Mouse (Mus musculus): ENCODE results near the gene Rufy1. TPM values are rescaled to one million over a fixed set of nuclear protein-coding genes. Genes with fewer than 3 reads are reported as not detected.
A peak's percentile ranks its signal among the peaks of the same experiment; 100 is the strongest.

Rufy1 gene
- polyA plus RNA-seq, 1 experiment from 2014 or later: 19.9 TPM

GRCm38 (mm10) chr11:50389616-50390015 is 41.3 kb downstream of the Rufy1 start:
- Histone ChIP-seq H3K9me3 (no peaks in the 10 kb centered on the region), H3K4me3 (replicated peaks) (no peak overlapping the region), H3K4me2 (replicated peaks) (no peak overlapping the region), H3K27me3 (replicated peaks) (no peaks in the 10 kb centered on the region), H3K4me1 (replicated peaks) (no peaks in the 10 kb centered on the region), H3K9ac (no peak overlapping the region), H3K27ac (no peak overlapping the region), H3K36me3 (peaks cover 11% of the 10 kb centered on the region)
- 0 out of 2 replicates have a peak, but pooled peaks have one; percentile 19 for ATAC-seq
- 68% methylated on average over 5 of the region's 5 CpGs for WGBS

- Histone ChIP-seq H3K27me3 (replicated peaks) (no peaks in the 10 kb centered on the region), H3K9ac (no peak overlapping the region), H3K4me2 (replicated peaks) (no peak overlapping the region), H3K4me1 (replicated peaks) (no peaks in the 10 kb centered on the region), H3K4me3 (replicated peaks) (no peak overlapping the region), H3K9me3 (no peaks in the 10 kb centered on the region), H3K36me3 (peaks cover 14% of the 10 kb centered on the region), H3K27ac (no peak overlapping the region)
- no peak for ATAC-seq
- WGBS: 71% methylated on average over 3 of the region's 3 CpGs
These were observed 41.9 kb downstream of the Rufy1 start for GRCm38 (mm10) chr11:50389011-50389410.

- no peaks in the 10 kb centered on the region for H3K27me3 ChIP-seq (replicated peaks)
- WGBS: 92% methylated on average over 3 of the region's 3 CpGs
- ATAC-seq: no peak
- no peak overlapping the region for H3K9ac ChIP-seq
- no peaks in the 10 kb centered on the region for H3K4me1 ChIP-seq (replicated peaks)
- H3K4me2 ChIP-seq (replicated peaks): no peak overlapping the region
- H3K27ac ChIP-seq: no peak overlapping the region
- no peaks in the 10 kb centered on the region for H3K9me3 ChIP-seq
- no peak overlapping the region for H3K4me3 ChIP-seq (replicated peaks)
- H3K36me3 ChIP-seq: peaks cover 14% of the 10 kb centered on the region
These were observed 42.6 kb downstream of the Rufy1 start for GRCm38 (mm10) chr11:50388217-50388929.

DNA sequence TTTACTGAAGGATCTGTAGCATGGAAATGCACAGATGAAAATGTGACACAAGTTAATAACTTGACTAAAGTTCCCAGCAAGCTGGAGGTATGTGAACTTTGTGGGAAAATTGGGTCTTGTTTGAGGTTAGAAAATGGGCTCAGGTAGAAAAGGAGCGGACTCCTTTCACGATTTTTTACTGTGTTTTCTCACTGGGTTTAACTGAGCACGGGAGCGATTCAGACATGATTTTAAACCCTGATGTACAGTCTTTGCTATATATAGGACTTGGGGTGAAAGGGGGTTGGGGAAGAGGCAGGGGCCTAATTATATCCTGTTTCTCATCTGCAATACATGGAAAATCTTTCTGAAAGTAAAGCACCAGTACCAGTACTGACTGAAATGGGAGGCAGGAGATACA is 43.2 kb downstream of the Rufy1 start:
- no peaks in the 10 kb centered on the region for H3K9me3 ChIP-seq
- H3K36me3 ChIP-seq: peaks cover 14% of the 10 kb centered on the region
- H3K4me1 ChIP-seq (replicated peaks): no peaks in the 10 kb centered on the region
- no peak overlapping the region for H3K4me2 ChIP-seq (replicated peaks)
- ATAC-seq: no peak
- H3K4me3 ChIP-seq (replicated peaks): no peak overlapping the region
- H3K9ac ChIP-seq: no peak overlapping the region
- no peak overlapping the region for H3K27ac ChIP-seq
- WGBS: 84% methylated on average over 4 of the region's 4 CpGs
- no peaks in the 10 kb centered on the region for H3K27me3 ChIP-seq (replicated peaks)

DNA sequence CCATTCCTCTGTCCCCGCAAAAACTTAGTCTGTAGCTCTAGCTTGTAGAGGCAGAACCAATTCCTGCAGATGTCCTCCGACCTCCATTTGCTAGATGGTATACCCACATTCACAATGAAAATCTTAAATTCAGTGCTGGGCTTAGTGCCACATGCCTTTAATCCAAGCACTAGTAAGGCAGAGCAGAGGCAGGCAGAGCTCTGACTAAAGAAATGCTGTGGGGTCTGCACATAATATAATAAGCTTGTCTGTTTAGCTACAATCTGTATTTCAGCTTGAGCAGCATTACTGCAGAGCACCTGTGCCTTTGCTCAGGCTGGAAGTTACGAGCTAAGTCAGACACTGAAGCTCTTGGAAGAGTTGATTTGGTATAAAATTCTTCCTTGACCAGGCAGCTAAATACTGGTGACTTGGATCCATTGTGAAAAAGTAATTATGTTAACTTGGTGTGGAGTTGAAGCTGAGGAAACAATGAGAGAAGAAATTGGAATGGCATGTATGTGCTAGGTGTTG is 43.7 kb downstream of the Rufy1 start:
- no peaks in the 10 kb centered on the region for H3K27me3 ChIP-seq (replicated peaks)
- 83% methylated on average over 3 of the region's 3 CpGs for WGBS
- ATAC-seq: no peak
- H3K9me3 ChIP-seq: no peaks in the 10 kb centered on the region
- H3K4me1 ChIP-seq (replicated peaks): no peaks in the 10 kb centered on the region; the same call in 1 of the 2 replicates
- no peak overlapping the region for H3K9ac ChIP-seq
- H3K4me3 ChIP-seq (replicated peaks): no peak overlapping the region
- no peak overlapping the region for H3K27ac ChIP-seq
- no peak overlapping the region for H3K4me2 ChIP-seq (replicated peaks)
- H3K36me3 ChIP-seq: peaks cover 17% of the 10 kb centered on the region

GRCm38 (mm10) chr11:50381311-50381710 is 49.6 kb downstream of the Rufy1 start:
- Histone ChIP-seq H3K4me1 (replicated peaks) (peaks cover 13% of the 10 kb centered on the region), H3K9ac (no peak overlapping the region), H3K27ac (no peak overlapping the region), H3K9me3 (no peaks in the 10 kb centered on the region), H3K4me3 (replicated peaks) (0 out of 2 replicates have a peak overlapping the region, but pooled peaks have one; percentile 16), H3K4me2 (replicated peaks) (peak overlapping the region; percentile 42), H3K27me3 (replicated peaks) (no peaks in the 10 kb centered on the region), H3K36me3 (peaks cover 6% of the 10 kb centered on the region)
- 25% methylated on average over 4 of the region's 4 CpGs for WGBS
- no peak for ATAC-seq

- H3K27ac ChIP-seq: no peak overlapping the region
- peak overlapping the region; percentile 69 for H3K4me2 ChIP-seq (replicated peaks)
- WGBS: 40% methylated on average over 12 of the region's 12 CpGs
- H3K27me3 ChIP-seq (replicated peaks): no peaks in the 10 kb centered on the region
- H3K4me1 ChIP-seq (replicated peaks): peaks cover 14% of the 10 kb centered on the region
- H3K9ac ChIP-seq: peak overlapping the region; percentile 98
- ATAC-seq: no peak
- no peaks in the 10 kb centered on the region for H3K9me3 ChIP-seq
- H3K4me3 ChIP-seq (replicated peaks): peak overlapping the region; percentile 96
- H3K36me3 ChIP-seq: peaks cover 3% of the 10 kb centered on the region
These were observed 51.7 kb downstream of the Rufy1 start for GRCm38 (mm10) chr11:50379023-50379752.

DNA sequence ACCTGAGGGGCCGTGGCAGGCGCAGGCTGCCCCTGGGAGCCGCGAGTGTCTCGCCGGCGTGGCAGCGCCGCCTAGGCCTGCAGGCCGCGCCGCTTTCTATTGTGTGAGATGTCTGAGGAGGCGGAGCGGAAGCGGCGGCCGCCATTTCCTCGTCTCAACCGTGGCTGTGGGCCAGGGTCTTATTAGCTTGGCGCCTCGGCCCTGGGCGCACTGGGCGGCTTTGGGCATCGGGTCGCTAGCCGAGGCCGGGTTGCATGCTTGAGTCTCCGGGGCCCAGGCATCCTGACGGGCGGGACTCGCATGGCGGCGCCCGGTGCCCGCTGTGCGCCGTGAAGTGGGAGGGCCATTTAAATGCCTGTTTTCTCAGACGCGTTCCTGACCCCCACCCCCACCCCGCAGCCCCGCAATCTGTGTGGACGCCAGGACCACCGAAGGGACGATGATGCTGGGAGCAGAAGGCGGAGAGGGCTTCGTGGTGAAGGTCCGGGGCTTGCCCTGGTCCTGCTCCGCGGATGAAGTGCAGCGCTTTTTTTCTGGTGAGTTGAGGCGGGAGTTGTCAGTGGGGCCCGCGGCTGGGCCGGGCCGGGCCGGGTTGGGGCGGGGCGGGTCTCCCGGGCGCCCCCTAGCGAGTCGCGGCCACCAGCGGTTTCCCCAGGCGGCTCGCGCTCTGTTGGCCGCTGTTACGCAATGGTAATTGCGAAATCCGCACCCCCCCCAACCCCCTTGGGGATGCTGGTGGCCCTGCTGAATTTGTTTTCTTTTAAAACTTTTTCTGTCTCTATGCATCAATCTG is 52.8 kb downstream of the Rufy1 start:
- Histone ChIP-seq H3K36me3 (peaks cover 3% of the 10 kb centered on the region), H3K4me2 (replicated peaks) (peak overlapping the region; percentile 69), H3K27me3 (replicated peaks) (no peaks in the 10 kb centered on the region), H3K9ac (peak overlapping the region; percentile 98), H3K4me3 (replicated peaks) (peak overlapping the region; percentile 96), H3K9me3 (no peaks in the 10 kb centered on the region), H3K27ac (peak overlapping the region; percentile 100), H3K4me1 (replicated peaks) (peaks cover 14% of the 10 kb centered on the region)
- under 1% methylated on average over 71 of the region's 71 CpGs for WGBS
- ATAC-seq: peak; percentile 81

DNA sequence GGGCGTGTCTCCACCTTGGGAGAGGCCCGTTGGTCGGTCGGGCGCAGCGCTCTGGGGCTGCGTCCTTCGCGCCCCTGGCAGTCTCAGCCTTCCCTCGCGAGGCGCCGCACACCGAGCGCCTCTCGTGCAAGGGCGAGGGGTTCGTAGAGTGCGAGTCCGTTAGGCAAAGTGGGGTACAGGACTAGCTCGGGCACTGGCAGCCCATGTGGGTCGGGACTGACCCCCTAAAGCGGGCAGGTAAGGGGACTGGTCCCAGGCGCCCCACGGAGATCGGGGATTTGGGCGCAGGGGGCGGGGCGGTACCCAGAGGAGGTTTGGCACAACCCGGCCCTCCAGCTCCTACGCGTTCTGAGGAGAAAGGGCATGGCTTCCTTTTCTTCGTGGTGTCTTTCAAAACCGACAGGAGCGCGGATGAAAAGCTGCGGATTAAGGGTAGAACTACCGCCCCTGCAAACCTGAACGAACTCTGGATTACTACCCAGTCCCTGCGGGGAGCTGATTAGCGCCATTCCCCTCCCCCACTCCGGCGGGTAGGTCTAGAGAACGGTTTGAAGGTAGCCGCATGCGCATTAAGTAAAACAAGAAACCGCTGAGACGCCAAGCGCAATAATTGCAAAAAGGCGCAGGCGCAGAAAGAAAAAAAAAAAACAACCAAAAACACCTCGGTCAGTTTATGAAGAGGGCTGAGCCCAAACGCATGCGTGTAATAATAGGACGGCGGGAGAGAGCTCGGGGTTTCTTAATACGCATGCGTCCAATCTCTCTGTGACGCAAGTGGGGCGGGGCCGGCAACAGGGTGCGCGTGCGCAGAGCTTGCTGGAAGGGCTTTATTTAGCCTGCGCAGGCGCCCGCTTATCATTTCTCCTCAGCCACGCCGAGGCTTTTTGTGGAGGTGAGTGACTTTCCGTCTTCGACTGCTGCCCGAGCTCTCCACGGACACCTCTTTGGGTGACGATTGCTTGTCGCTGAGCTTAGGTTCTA is 53.7 kb downstream of the Rufy1 start, which contains the start of gene Hnrnph1:
TSS of gene Hnrnph1 (plus strand) at position 80 of the 981 bp plus-strand sequence.
- ATAC-seq: peak; percentile 94
- Histone ChIP-seq H3K9ac (peak within 1 kb of the TSS; percentile 98), H3K9me3 (no peaks in the 10 kb centered on the region), H3K4me1 (replicated peaks) (peaks cover 14% of the 10 kb centered on the region), H3K27me3 (replicated peaks) (no peaks in the 10 kb centered on the region), H3K27ac (peak within 1 kb of the TSS; percentile 100), H3K36me3 (no peaks in the 10 kb centered on the region), H3K4me3 (replicated peaks) (peak within 1 kb of the TSS; percentile 96), H3K4me2 (replicated peaks) (peak within 1 kb of the TSS; percentile 90)
- under 1% methylated on average over 76 of the region's 76 CpGs for WGBS

DNA sequence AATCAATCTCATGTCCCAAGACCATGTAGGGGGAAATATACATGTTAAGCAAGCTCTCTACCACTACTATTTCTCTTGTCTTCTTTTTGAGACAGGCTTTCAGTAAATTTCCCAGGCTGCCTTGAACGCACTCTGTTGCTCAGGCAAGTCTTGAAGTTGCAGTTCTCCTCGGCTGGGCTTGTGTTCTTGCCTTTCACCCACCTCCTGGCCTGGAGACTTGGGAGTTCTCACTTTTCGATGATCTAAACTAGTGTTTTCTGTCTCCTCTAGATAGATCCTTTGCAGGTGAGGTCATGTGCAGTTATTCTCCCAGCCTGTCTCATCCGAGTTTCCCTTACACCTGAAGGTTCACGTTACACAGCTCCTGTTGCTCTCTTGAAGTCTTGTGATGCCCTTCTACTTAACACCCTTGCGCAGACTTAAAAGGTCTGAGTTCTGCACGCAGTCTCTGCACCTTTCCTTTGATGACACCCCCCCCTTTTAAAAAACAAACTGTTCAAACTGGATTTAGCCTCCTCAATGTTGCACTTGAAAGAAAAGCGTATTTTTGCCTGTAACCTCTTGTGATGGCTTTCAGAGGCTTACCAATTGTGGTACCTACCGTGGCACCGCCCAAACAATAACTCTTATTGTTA is 54.7 kb downstream of the Rufy1 start:
- 30% methylated on average over 10 of the region's 10 CpGs for whole genome bisulfite sequencing
- peak overlapping the region; percentile 96 for H3K27ac ChIP-seq
- H3K9me3 ChIP-seq: no peaks in the 10 kb centered on the region

DNA sequence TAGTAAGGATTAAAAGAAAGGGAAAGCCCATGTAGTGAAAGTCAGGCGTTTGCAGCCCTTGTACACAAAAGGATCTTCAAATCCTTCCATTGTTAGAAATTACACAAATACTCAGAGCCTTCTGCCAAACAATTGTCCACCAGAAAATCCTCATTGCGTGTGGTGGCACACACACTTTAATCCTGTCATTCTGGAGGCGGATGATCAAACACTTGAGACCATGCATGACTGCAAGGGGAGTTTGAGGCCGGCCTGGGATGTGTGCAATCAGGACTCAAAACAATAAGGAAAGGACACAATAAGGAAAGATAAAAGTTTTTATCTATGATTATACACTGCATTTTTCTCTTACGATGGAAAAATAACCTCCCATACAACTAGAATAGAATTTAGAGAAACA is 55.5 kb downstream of the Rufy1 start:
- Histone ChIP-seq H3K9ac (no peak overlapping the region), H3K4me1 (replicated peaks) (peaks cover 12% of the 10 kb centered on the region), H3K4me2 (replicated peaks) (no peak overlapping the region), H3K27ac (no peak overlapping the region), H3K36me3 (no peaks in the 10 kb centered on the region), H3K27me3 (replicated peaks) (no peaks in the 10 kb centered on the region), H3K4me3 (replicated peaks) (no peak overlapping the region), H3K9me3 (no peaks in the 10 kb centered on the region)
- no peak for ATAC-seq
- WGBS: 91% methylated on average over 5 of the region's 5 CpGs

More for the DNA sequence above, 54.7 kb downstream of the Rufy1 start:
- H3K9ac ChIP-seq: peak overlapping the region; percentile 74
- no peaks in the 10 kb centered on the region for H3K27me3 ChIP-seq (replicated peaks)
- no peaks in the 10 kb centered on the region for H3K36me3 ChIP-seq
- H3K4me3 ChIP-seq (replicated peaks): peak overlapping the region; percentile 96
- H3K4me1 ChIP-seq (replicated peaks): peaks cover 13% of the 10 kb centered on the region
- H3K4me2 ChIP-seq (replicated peaks): peak overlapping the region; percentile 90
- ATAC-seq: no peak

Measured in intestine, embryonic 15.5 days (tissue).